Comparison of ENCODE assay signal across 9 mouse cellular contexts in the genomic region with DNA sequence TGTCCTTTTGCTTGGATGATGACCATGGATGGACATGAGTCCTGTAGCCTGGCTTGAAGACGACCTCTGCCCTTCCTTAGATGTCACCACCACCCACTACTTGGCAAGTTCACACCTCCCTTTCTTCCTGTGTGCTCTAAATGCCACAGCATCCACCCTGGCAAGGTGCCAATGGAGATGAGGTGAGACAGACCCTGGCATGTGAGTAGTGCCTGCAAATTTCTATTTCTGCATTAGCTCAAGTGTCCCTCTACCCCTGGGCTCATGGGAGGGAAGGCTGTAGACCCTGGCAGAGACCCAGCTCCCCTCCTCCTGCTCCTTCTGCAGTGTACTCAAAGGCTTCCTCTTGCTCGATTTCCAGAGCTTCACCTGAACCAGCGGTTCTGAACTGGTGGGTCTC.
DNase-seq lines count a peak whose midpoint lies in the region; ATAC-seq lines count a peak whose summit lies in the region.
"Had no signal": no experiment of that assay in that cellular context is flagged by ENCODE, and none has a peak within 500 bp of the region (broad histone marks: within the 10 kb centered on the region; RNA-seq: fewer than 3 reads in every experiment).

No protein-coding gene starts in this region.

- H3K36me3 ChIP-seq in heart, embryonic 14.5 days (ENCODE audit: control insufficient read depth, insufficient read depth, low read length): no peaks in the 10 kb centered on the region
- no peaks in the 10 kb centered on the region for H3K36me3 ChIP-seq in midbrain, embryonic 16.5 days (ENCODE audit: control insufficient read depth, insufficient read depth, low read length)
- no peaks in the 10 kb centered on the region for H3K36me3 ChIP-seq in midbrain, embryonic 10.5 days
- H3K36me3 ChIP-seq: limb, embryonic 10.5 days had no signal

- H3K9me3 ChIP-seq in heart, embryonic 14.5 days (ENCODE audit: control insufficient read depth, low read length): no peaks in the 10 kb centered on the region
- H3K9me3 ChIP-seq in midbrain, embryonic 16.5 days (replicated peaks; ENCODE audit: control insufficient read depth, low read length, poor library complexity, severe bottlenecking): no peaks in the 10 kb centered on the region
- no peaks in the 10 kb centered on the region for H3K9me3 ChIP-seq in midbrain, embryonic 10.5 days (replicated peaks)
- H3K9me3 ChIP-seq: limb, embryonic 10.5 days had no signal

- H3K4me1 ChIP-seq in heart, embryonic 14.5 days (ENCODE audit: control insufficient read depth in 2 of 2, insufficient read depth in 2 of 2, low read length in 2 of 2): peaks cover 63 to 85% of the 10 kb centered on the region in 2 experiments
- no peaks in the 10 kb centered on the region for H3K4me1 ChIP-seq in midbrain, embryonic 16.5 days (ENCODE audit: control insufficient read depth, insufficient read depth, low read length)
- peaks cover 21% of the 10 kb centered on the region for H3K4me1 ChIP-seq in midbrain, embryonic 10.5 days

- DNase-seq in heart, adult 18-20 months: no peak
- no peak for DNase-seq in midbrain, embryonic 10.5 days (ENCODE audit: low spot score)
- DNase-seq in T-cell, adult 2 months (ENCODE audit: low spot score): peak; percentile 69
- DNase-seq in lung, postnatal 10 days: peak; percentile 24
- DNase-seq in adrenal gland, postnatal 36 days: no peak
- no peak for DNase-seq in adrenal gland, adult (ENCODE audit: inconsistent age in 2 of 2, low spot score in 1 of 2)

- peak; percentile 71 for ATAC-seq in heart, embryonic 14.5 days (ENCODE audit: insufficient number of reproducible peaks, insufficient read depth, low FRiP score, low read depth)
- ATAC-seq in midbrain, embryonic 16.5 days: peak; percentile 38; the same call in 1 of the 2 replicates

- no peak overlapping the region for H3K4me3 ChIP-seq in heart, embryonic 14.5 days (ENCODE audit: control insufficient read depth in 1 of 2, insufficient read depth in 1 of 2, low read depth in 1 of 2, low read length in 2 of 2)
- H3K4me3 ChIP-seq in midbrain, embryonic 16.5 days (ENCODE audit: low read depth, low read length): no peak overlapping the region
- no peak overlapping the region for H3K4me3 ChIP-seq in midbrain, embryonic 10.5 days
- H3K4me3 ChIP-seq: limb, embryonic 10.5 days had no signal

- H3K27me3 ChIP-seq in heart, embryonic 14.5 days (ENCODE audit: control insufficient read depth, insufficient read depth, low read length): no peaks in the 10 kb centered on the region
- no peaks in the 10 kb centered on the region for H3K27me3 ChIP-seq in midbrain, embryonic 16.5 days (ENCODE audit: control insufficient read depth, insufficient read depth, low read depth, low read length)
- H3K27me3 ChIP-seq in midbrain, embryonic 10.5 days (ENCODE audit: low read depth, poor library complexity, severe bottlenecking): no peaks in the 10 kb centered on the region

- WGBS in heart, embryonic 14.5 days: 19% methylated on average over 3 of the region's 3 CpGs
- 77% methylated on average over 3 of the region's 3 CpGs for WGBS in midbrain, embryonic 16.5 days
- WGBS in midbrain, embryonic 10.5 days: 87% methylated on average over 3 of the region's 3 CpGs

- peak overlapping the region; percentile 26 to 83; a peak in 3 of 4 replicates for H3K27ac ChIP-seq in heart, embryonic 14.5 days (replicated peaks in 1 of 2; ENCODE audit: control insufficient read depth in 1 of 2, insufficient read depth in 1 of 2, low read depth in 2 of 2, low read length in 2 of 2)
- no peak overlapping the region for H3K27ac ChIP-seq in midbrain, embryonic 16.5 days (ENCODE audit: low read length)
- H3K27ac ChIP-seq in midbrain, embryonic 10.5 days (replicated peaks): no peak overlapping the region
- H3K27ac ChIP-seq: limb, embryonic 10.5 days had no signal

- no peak overlapping the region for H3K9ac ChIP-seq in heart, embryonic 14.5 days (ENCODE audit: low read length)
- no peak overlapping the region for H3K9ac ChIP-seq in midbrain, embryonic 16.5 days (ENCODE audit: low read depth, low read length)

- peak overlapping the region; percentile 28; the same call in 1 of the 2 replicates for H3K4me2 ChIP-seq in heart, embryonic 14.5 days (ENCODE audit: low read length)
- H3K4me2 ChIP-seq in midbrain, embryonic 16.5 days (ENCODE audit: low read length): no peak overlapping the region

Comparison
In these comparisons a context has a peak if more than half of its experiments do, and no peak if none do; other contexts are left out.
1. H3K27ac ChIP-seq: peak in heart, embryonic 14.5 days (2 of 2); none in midbrain, embryonic 16.5 days (single experiment) and midbrain, embryonic 10.5 days (single experiment).
2. DNase-seq: peak in T-cell, adult 2 months (single experiment) and lung, postnatal 10 days (single experiment); none in heart, adult 18-20 months (0 of 2), midbrain, embryonic 10.5 days (single experiment), adrenal gland, postnatal 36 days (0 of 2) and adrenal gland, adult (0 of 2).